Mouse (Mus musculus) hindbrain, postnatal 0 days (tissue): ENCODE data around the gene Arsb. TPM values are rescaled to one million over a fixed set of nuclear protein-coding genes. Genes with fewer than 3 reads are reported as not detected.

Source experiments
- ATAC-seq: fragments of 200-750 bp; cut with Nextera tagmentation; 2 replicates; pipeline ENCODE4 v1.8.0; 2017; ENCODE audit warnings: mild to moderate bottlenecking, moderate TSS enrichment, moderate library complexity
- DNase-seq: peaks from one replicate; pipeline ENCODE4 v3.0.0-alpha.2; 2015; ENCODE audit warnings: low spot score
- H3K27ac ChIP-seq: fragments of 300-500 bp; sonication (generic); 2 replicates; pipeline ENCODE4 v1.5.1; 2014; ENCODE audit warnings: mild to moderate bottlenecking
- H3K27me3 ChIP-seq: fragments of 300-500 bp; sonication (generic); 2 replicates; pipeline ENCODE4 v1.6.1; 2014; ENCODE audit warnings: low read length, mixed read lengths; ENCODE audit not compliant: insufficient read depth
- H3K36me3 ChIP-seq: fragments of 300-500 bp; sonication (generic); 2 replicates; pipeline ENCODE4 v1.6.1; 2014; ENCODE audit warnings: low read length, mixed read lengths; ENCODE audit not compliant: insufficient read depth
- H3K4me1 ChIP-seq: fragments of 300-500 bp; sonication (generic); 2 replicates; pipeline ENCODE4 v1.6.1; 2014; ENCODE audit warnings: antibody characterized with exemption, low read length, mixed read lengths; ENCODE audit not compliant: insufficient read depth
- H3K4me2 ChIP-seq: fragments of 300-500 bp; sonication (generic); 2 replicates; pipeline ENCODE4 v1.6.1; 2014; ENCODE audit warnings: low read depth, mild to moderate bottlenecking, low read length, moderate library complexity, mixed read lengths
- H3K4me3 ChIP-seq: fragments of 300-500 bp; sonication (generic); 2 replicates; pipeline ENCODE4 v1.5.1; 2014; ENCODE audit warnings: low read length
- H3K9ac ChIP-seq: fragments of 300-500 bp; sonication (generic); replicated peaks from 2 replicates; pipeline ENCODE4 v1.6.1; 2014; ENCODE audit warnings: mild to moderate bottlenecking, low read length, moderate library complexity, mixed read lengths
- H3K9me3 ChIP-seq: fragments of 300-500 bp; sonication (generic); 2 replicates; pipeline ENCODE4 v1.6.1; 2016; ENCODE audit warnings: low read length, mixed read lengths
- CTCF ChIP-seq: IDR thresholded peaks from 2 replicates; pipeline ENCODE4 v1.5.1; 2016; ENCODE audit warnings: antibody characterized with exemption, control low read depth, low read depth
- WGBS: fragments of 180-500 bp; shearing (Covaris S2); extraction: QIAGEN DNeasy Blood & Tissue Kit; methylation state at CpG from one replicate; pipeline ENCODE4 v1.1.7; 2014; 5-methylcytosine and 5-hydroxymethylcytosine counted together
- polyA plus RNA-seq: library from polyadenylated mRNA; unstranded; fragments of >200 nt; fragmentation: Nextera tagmentation; extraction: Ambion mirVana; gene quantifications from 2 replicates; pipeline ENCODE4 v1.2.1, GENCODE M21; 2015
- total RNA-seq: library from RNA; depleted of rRNA; stranded (reverse); fragments of >200 nt; gene quantifications from 2 replicates; pipeline ENCODE4 v1.2.3, GENCODE M21; 2014

Gene Arsb
- total and polyA plus RNA-seq, 2 experiments from 2014 or later = 11.7 to 19.0 TPM

DNA sequence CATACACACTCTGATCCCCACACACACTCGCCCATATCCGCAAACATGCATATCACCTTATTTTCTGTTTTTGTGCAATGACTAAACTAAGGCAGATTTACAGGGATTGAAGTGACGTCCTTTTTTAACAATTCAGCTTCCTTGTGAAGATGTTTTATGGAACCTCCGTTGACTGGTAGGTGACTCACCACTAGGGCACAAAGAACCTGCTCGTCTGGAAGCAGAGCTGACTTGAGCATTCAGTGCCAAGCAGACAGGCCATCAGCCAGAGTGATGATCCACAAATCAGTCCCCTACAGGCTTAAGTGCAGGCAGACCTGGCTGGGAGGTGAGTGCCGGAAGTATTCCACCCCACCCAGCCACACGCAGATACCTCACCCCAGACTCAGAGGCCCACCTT is 120.7 kb downstream of the Arsb start:
- H3K4me2 ChIP-seq = no peak overlapping the region
- ATAC-seq = no peak
- H3K4me1 ChIP-seq = no peaks in the 10 kb centered on the region
- H3K27me3 ChIP-seq = no peaks in the 10 kb centered on the region
- DNase-seq = no peak
- no peak for TF ChIP-seq CTCF
- H3K27ac ChIP-seq = no peak overlapping the region
- H3K9me3 ChIP-seq = no peaks in the 10 kb centered on the region
- WGBS = 92% methylated on average over 7 of the region's 7 CpGs
- no peak overlapping the region for H3K4me3 ChIP-seq
- no peaks in the 10 kb centered on the region for H3K36me3 ChIP-seq
- no peak overlapping the region for H3K9ac ChIP-seq

DNA sequence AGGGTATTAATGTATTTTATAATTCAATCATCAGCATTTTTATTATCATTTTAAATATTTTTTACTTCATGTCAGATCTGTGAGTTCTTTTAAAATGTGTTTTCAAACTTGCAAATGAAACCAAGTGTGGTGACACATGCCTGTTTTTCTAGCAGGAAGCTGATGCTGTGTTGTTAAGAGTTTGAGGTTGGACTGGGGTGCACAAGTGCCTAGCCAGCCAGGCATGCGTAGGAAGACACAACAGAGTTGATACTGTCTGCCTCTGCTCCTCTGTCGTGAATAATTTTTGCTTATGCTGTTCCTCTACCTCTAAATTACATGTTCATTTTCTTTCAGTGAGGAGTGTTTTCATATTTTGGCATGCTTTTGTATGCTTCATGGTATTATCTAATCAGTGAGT is 122.7 kb downstream of the Arsb start:
- Histone ChIP-seq H3K4me3 (no peak overlapping the region), H3K9me3 (no peaks in the 10 kb centered on the region), H3K9ac (no peak overlapping the region), H3K27ac (no peak overlapping the region), H3K36me3 (no peaks in the 10 kb centered on the region), H3K27me3 (no peaks in the 10 kb centered on the region), H3K4me2 (no peak overlapping the region), H3K4me1 (no peaks in the 10 kb centered on the region)
- 93% methylated on average over 2 of the region's 2 CpGs for WGBS
- no peak for TF ChIP-seq CTCF
- no peak for DNase-seq
- no peak for ATAC-seq

DNA sequence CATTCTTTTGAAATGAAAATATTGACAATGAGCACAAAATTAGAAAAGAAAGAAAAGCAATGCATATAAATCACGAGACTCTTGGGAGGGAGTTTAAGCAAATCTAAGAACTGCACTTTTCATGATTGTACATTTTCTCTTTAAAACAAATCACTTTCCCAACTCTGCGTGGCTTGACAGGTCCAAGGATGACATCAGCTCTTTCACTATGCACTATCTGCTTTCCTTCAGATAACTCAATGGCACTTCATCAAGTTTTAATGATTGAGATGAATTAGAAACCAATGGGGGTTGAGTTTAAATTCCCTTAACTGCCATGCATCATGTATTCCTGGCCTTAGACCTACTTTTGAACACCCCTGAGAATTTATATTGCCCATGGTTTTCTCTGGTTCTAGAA is 124.0 kb downstream of the Arsb start:
- Histone ChIP-seq H3K4me1 (peaks cover 1% of the 10 kb centered on the region; the same call in 1 of the 2 replicates), H3K9ac (no peak overlapping the region), H3K36me3 (no peaks in the 10 kb centered on the region), H3K27ac (no peak overlapping the region), H3K9me3 (no peaks in the 10 kb centered on the region), H3K4me2 (no peak overlapping the region), H3K27me3 (no peaks in the 10 kb centered on the region), H3K4me3 (no peak overlapping the region)
- WGBS = 84% methylated on average over 2 of the region's 2 CpGs
- DNase-seq = no peak
- no peak for ATAC-seq
- no peak for TF ChIP-seq CTCF

GRCm38 (mm10) chr13:93897943-93898826 is 126.8 kb downstream of the Arsb start:
- Histone ChIP-seq H3K4me3 (no peak overlapping the region), H3K4me1 (peaks cover 4% of the 10 kb centered on the region; the same call in 1 of the 2 replicates), H3K4me2 (no peak overlapping the region), H3K36me3 (no peaks in the 10 kb centered on the region), H3K27ac (no peak overlapping the region), H3K9ac (no peak overlapping the region), H3K27me3 (no peaks in the 10 kb centered on the region), H3K9me3 (no peaks in the 10 kb centered on the region)
- WGBS = 60% methylated on average over 13 of the region's 13 CpGs
- ATAC-seq (no peak), DNase-seq (peak; percentile 16)
- no peak for TF ChIP-seq CTCF

- Histone ChIP-seq H3K4me1 (peaks cover 4% of the 10 kb centered on the region; the same call in 1 of the 2 replicates), H3K4me2 (no peak overlapping the region), H3K27me3 (no peaks in the 10 kb centered on the region), H3K9me3 (no peaks in the 10 kb centered on the region), H3K36me3 (no peaks in the 10 kb centered on the region), H3K27ac (no peak overlapping the region), H3K9ac (no peak overlapping the region), H3K4me3 (no peak overlapping the region)
- DNase-seq (no peak), ATAC-seq (no peak)
- WGBS = 96% methylated on average over 3 of the region's 3 CpGs
- no peak for TF ChIP-seq CTCF
Observed at GRCm38 (mm10) chr13:93899378-93900256, 128.2 kb downstream of the Arsb start.

- WGBS = 90% methylated on average over 13 of the region's 13 CpGs
- no peak overlapping the region for H3K4me3 ChIP-seq
- H3K27ac ChIP-seq = no peak overlapping the region
- no peaks in the 10 kb centered on the region for H3K36me3 ChIP-seq
- H3K4me2 ChIP-seq = no peak overlapping the region
- no peaks in the 10 kb centered on the region for H3K27me3 ChIP-seq
- ATAC-seq (no peak), DNase-seq (no peak)
- no peak for TF ChIP-seq CTCF
- no peak overlapping the region for H3K9ac ChIP-seq
- H3K4me1 ChIP-seq = peaks cover 4% of the 10 kb centered on the region; the same call in 1 of the 2 replicates
- H3K9me3 ChIP-seq = no peaks in the 10 kb centered on the region
Observed at GRCm38 (mm10) chr13:93900934-93901626, 129.7 kb downstream of the Arsb start.
